Mouse (Mus musculus): ENCODE data around the gene Bsg.

Bsg gene

GRCm38 (mm10) chr10:79704970-79705360, 674 bp downstream of the Bsg start:
- DNase-seq (ENCODE audit: low spot score in 2 of 2): no peak

DNA sequence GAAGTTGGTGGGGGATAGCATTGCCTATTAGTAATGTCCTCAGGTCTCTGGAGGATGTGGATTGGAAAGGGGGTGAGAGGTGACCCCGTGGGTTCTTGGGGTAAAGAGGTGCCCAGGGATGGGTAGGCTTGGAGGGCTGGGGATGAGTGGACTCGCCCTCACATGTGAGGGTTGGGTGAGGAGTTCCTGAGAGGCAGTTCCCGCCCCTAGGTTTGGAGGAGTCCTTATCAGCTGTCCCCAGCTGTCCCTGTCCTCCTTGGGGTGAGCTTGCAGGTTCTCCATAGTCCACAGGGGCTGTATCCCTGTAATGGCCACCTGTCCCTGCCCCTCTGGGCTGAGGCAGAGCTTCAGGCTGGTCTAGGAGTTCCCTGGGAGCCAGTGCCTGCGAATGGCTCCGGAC, 1.7 kb downstream of the Bsg start:
- no peak for DNase-seq (ENCODE audit: low spot score in 2 of 2)

GRCm38 (mm10) chr10:79706406-79707094, 2.3 kb downstream of the Bsg start:
- DNase-seq (ENCODE audit: low spot score in 2 of 2): no peak

GRCm38 (mm10) chr10:79707162-79707561, 2.9 kb downstream of the Bsg start:
- no peak for DNase-seq (ENCODE audit: low spot score in 2 of 2)

- no peak for DNase-seq (ENCODE audit: low spot score in 2 of 2)
These were observed 3.5 kb downstream of the Bsg start for GRCm38 (mm10) chr10:79707759-79708158.

DNA sequence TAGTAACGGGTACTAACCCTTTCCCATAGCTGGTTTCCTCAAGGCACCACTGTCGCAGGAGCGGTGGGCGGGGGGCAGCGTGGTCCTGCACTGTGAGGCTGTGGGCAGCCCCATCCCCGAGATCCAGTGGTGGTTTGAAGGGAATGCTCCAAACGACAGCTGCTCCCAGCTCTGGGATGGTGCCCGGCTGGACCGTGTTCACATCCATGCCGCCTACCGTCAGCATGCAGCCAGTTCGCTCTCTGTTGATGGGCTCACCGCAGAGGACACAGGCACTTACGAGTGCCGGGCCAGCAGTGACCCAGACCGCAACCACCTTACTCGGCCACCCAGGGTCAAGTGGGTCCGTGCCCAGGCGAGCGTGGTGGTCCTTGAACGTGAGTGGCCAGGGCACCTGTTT, 4.4 kb downstream of the Bsg start:
- DNase-seq (ENCODE audit: low spot score in 2 of 2): no peak

- DNase-seq (ENCODE audit: low spot score in 2 of 2): no peak
These were observed 5.0 kb downstream of the Bsg start for GRCm38 (mm10) chr10:79709307-79709706.

GRCm38 (mm10) chr10:79712029-79712428, 7.7 kb downstream of the Bsg start:
- no peak for DNase-seq (ENCODE audit: low spot score in 2 of 2)

DNA sequence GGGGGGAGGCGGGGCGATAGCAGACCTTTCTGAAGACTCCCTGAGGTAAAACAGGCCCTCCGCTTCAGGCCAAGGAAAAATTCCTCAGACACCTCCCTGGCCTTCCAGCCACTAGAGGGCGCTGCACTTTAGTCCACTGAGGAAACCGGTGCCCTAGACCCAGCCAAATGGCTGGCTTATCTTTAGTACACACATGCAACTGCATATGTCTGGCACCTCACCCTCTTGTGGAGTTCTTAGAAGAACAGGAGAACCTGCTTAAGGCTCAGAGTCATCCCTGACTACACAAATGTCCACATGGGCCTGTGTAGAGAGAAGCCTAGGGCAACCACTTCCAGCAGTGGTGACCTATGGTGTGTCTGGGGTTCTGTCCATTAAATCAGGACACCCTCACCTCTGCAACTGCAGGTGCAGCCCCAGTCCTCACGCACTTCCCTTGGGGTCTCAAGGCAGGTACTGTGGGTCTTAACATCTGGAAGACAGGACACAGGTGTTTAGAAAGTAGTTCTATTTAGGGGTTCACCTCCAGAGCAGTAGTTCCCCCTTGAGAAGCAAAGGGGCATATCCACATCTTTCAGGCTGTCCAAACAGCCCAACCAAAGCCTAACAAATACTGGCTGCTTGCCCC, 8.3 kb downstream of the Bsg start:
- DNase-seq (ENCODE audit: low spot score in 2 of 2): peak in 1 of 2 experiments; percentile 80

GRCm38 (mm10) chr10:79713163-79713562, 8.9 kb downstream of the Bsg start:
- DNase-seq (ENCODE audit: low spot score in 2 of 2): no peak

DNA sequence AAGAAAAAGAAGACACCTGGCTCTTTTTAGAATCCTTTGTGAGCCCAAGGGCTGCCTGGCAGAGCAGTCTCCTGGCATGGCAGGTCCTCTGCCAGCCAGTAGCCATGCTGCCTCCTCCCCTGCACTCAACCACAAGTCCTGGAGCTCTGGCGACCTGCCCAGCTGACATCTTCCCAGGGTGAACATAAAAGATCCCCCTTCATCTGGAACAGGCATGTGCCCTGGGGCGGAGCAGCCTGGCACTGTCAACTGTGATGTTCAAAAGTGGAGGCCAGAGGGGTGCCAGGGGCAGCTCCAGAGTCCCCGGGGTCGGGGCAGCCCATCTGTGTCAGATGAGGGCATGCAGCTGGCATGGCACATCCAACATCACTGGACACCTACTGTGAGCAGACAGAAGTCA, 10.7 kb downstream of the Bsg start:
- DNase-seq (ENCODE audit: low spot score in 2 of 2): no peak

- DNase-seq (ENCODE audit: low spot score in 2 of 2): no peak
These were observed 12.1 kb downstream of the Bsg start, which contains the start of gene Hcn2 for GRCm38 (mm10) chr10:79716254-79716987. Gene Hcn2, plus strand, starts transcription at chr10:79716634.

DNA sequence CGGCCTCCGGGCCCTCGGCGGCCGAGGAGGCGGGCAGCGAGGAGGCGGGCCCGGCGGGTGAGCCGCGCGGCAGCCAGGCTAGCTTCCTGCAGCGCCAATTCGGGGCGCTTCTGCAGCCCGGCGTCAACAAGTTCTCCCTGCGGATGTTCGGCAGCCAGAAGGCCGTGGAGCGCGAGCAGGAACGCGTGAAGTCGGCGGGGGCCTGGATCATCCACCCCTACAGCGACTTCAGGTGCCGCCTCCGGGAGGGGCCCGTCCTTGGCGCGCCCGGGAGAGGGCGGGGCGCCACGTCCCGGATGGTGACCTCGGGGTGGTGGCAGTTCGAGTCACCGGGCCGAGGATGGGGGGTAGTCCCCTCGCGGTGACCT, 12.7 kb downstream of the Bsg start:
- no peak for DNase-seq (ENCODE audit: low spot score in 2 of 2)

- DNase-seq (ENCODE audit: low spot score in 2 of 2): no peak
These were observed 13.5 kb downstream of the Bsg start for GRCm38 (mm10) chr10:79717640-79718357.

GRCm38 (mm10) chr10:79721089-79721488, 16.8 kb downstream of the Bsg start:
- no peak for DNase-seq (ENCODE audit: low spot score in 2 of 2)

- DNase-seq (ENCODE audit: low spot score in 2 of 2): no peak
These were observed 18.8 kb downstream of the Bsg start for GRCm38 (mm10) chr10:79723047-79723446.

GRCm38 (mm10) chr10:79723692-79724091, 19.4 kb downstream of the Bsg start:
- no peak for DNase-seq (ENCODE audit: low spot score in 2 of 2)

GRCm38 (mm10) chr10:79726090-79726489, 21.8 kb downstream of the Bsg start:
- DNase-seq (ENCODE audit: low spot score in 2 of 2): no peak

- DNase-seq (ENCODE audit: low spot score in 2 of 2): peak in 1 of 2 experiments; percentile 65
These were observed 24.3 kb downstream of the Bsg start for GRCm38 (mm10) chr10:79728323-79729249.

- peak; percentile 63 to 70 for DNase-seq (ENCODE audit: low spot score in 2 of 2)
These were observed 25.2 kb downstream of the Bsg start for GRCm38 (mm10) chr10:79729357-79729965.

GRCm38 (mm10) chr10:79732500-79732899, 28.2 kb downstream of the Bsg start:
- no peak for DNase-seq (ENCODE audit: low spot score in 2 of 2)
